Mouse (Mus musculus) heart, embryonic 10.5 days (tissue): ENCODE measurements at regions not wholly inside any gene's neighbourhood (a gene's known extent, or its start where the extent isn't known, plus 50 kb on each side); places are given as distances from the start of the nearest gene placed in this dataset.

Experiments
- DNase-seq: peaks from one replicate; pipeline ENCODE4 v3.0.0-alpha.2; 2017; ENCODE audit warnings: low spot score
- H3K27ac ChIP-seq: fragments of 300-500 bp; sonication (generic); 2 replicates; pipeline ENCODE4 v1.5.1; 2016; ENCODE audit warnings: mild to moderate bottlenecking
- H3K27me3 ChIP-seq: fragments of 300-500 bp; sonication (generic); 2 replicates; pipeline ENCODE4 v1.6.1; 2016; ENCODE audit warnings: mild to moderate bottlenecking; ENCODE audit not compliant: poor library complexity, insufficient read depth, severe bottlenecking
- H3K36me3 ChIP-seq: fragments of 300-500 bp; sonication (generic); 2 replicates; pipeline ENCODE4 v1.6.1; 2016; ENCODE audit warnings: mild to moderate bottlenecking, moderate library complexity
- H3K4me1 ChIP-seq: fragments of 300-500 bp; sonication (generic); 2 replicates; pipeline ENCODE4 v1.6.1; 2016; ENCODE audit warnings: mild to moderate bottlenecking
- H3K4me3 ChIP-seq: fragments of 300-500 bp; sonication (generic); 2 replicates; pipeline ENCODE4 v1.5.1; 2016; ENCODE audit warnings: mild to moderate bottlenecking, moderate library complexity
- H3K9me3 ChIP-seq: fragments of 300-500 bp; sonication (generic); 2 replicates; pipeline ENCODE4 v1.6.1; 2016; ENCODE audit warnings: mild to moderate bottlenecking, moderate library complexity
- WGBS: fragments of 180-500 bp; shearing (Covaris S2); methylation state at CpG from one replicate; pipeline ENCODE4 v1.1.7; 2016; 5-methylcytosine and 5-hydroxymethylcytosine counted together

DNA sequence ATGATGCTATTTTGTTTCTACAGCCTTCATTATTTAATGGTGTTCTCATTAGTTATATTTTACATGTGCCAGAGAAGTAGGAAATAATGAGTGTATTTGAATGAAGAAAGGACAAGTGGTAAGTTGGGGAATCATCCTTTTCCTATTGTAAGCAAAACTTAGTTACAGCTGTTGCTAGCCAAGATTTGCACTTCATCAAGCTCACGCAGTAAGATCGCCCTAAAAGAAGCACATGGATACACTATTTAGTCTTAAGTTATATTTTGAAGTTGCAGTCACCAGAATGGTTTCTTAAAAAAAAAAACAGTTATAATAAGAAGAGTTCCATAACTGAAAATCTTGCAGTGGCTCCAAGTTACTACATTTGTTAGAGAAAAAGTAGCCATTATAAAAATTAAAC lies 410.3 kb upstream of the Cntn6 start:
- H3K4me3 ChIP-seq = no peak overlapping the region
- H3K4me1 ChIP-seq = no peaks in the 10 kb centered on the region
- WGBS = 85% methylated on average over 2 of the region's 2 CpGs
- no peaks in the 10 kb centered on the region for H3K27me3 ChIP-seq
- no peak for DNase-seq
- H3K36me3 ChIP-seq = no peaks in the 10 kb centered on the region
- H3K9me3 ChIP-seq = no peaks in the 10 kb centered on the region
- no peak overlapping the region for H3K27ac ChIP-seq

GRCm38 (mm10) chr6:104108386-104108785 lies 384.2 kb upstream of the Cntn6 start:
- Histone ChIP-seq H3K9me3 (no peaks in the 10 kb centered on the region), H3K27ac (no peak overlapping the region), H3K36me3 (no peaks in the 10 kb centered on the region), H3K4me3 (no peak overlapping the region), H3K4me1 (no peaks in the 10 kb centered on the region), H3K27me3 (no peaks in the 10 kb centered on the region)
- no peak for DNase-seq
- WGBS = 78% methylated on average over 5 of the region's 5 CpGs
